Mouse (Mus musculus) heart, adult 2 months (tissue): ENCODE measurements at regions not wholly inside any gene's neighbourhood (a gene's known extent, or its start where the extent isn't known, plus 50 kb on each side); places are given as distances from the start of the nearest gene placed in this dataset.

Source experiments
- CTCF ChIP-seq: fragments of 200-600 bp; IDR thresholded peaks from 2 replicates; pipeline ENCODE4 v1.8.1; 2022; ENCODE audit warnings: antibody characterized with exemption, mild to moderate bottlenecking, moderate library complexity
- EP300 ChIP-seq: fragments of 200-500 bp; IDR thresholded peaks from 2 replicates; pipeline ENCODE4 v1.6.1; 2011; ENCODE audit warnings: low read depth, low read length, control low read depth; ENCODE audit not compliant: insufficient read depth
- POLR2A ChIP-seq: fragments of 200-500 bp; IDR thresholded peaks from 2 replicates; pipeline ENCODE4 v1.6.1; 2011; ENCODE audit warnings: mild to moderate bottlenecking, low read depth, low read length, control low read depth; ENCODE audit not compliant: insufficient read depth

- TF ChIP-seq CTCF, result no peak
- no peak for TF ChIP-seq POLR2A
- TF ChIP-seq EP300, result no peak
Observed at GRCm38 (mm10) chr6:31206106-31206505, 192.4 kb upstream of the Mkln1 start.
